Mouse (Mus musculus): Measurements from ENCODE around the gene Galnt6. TPM values are rescaled to one million over a fixed set of nuclear protein-coding genes. Genes with fewer than 3 reads are reported as not detected.

Galnt6 gene
- polyA plus RNA-seq, 1 experiment: 0.22 TPM

DNA sequence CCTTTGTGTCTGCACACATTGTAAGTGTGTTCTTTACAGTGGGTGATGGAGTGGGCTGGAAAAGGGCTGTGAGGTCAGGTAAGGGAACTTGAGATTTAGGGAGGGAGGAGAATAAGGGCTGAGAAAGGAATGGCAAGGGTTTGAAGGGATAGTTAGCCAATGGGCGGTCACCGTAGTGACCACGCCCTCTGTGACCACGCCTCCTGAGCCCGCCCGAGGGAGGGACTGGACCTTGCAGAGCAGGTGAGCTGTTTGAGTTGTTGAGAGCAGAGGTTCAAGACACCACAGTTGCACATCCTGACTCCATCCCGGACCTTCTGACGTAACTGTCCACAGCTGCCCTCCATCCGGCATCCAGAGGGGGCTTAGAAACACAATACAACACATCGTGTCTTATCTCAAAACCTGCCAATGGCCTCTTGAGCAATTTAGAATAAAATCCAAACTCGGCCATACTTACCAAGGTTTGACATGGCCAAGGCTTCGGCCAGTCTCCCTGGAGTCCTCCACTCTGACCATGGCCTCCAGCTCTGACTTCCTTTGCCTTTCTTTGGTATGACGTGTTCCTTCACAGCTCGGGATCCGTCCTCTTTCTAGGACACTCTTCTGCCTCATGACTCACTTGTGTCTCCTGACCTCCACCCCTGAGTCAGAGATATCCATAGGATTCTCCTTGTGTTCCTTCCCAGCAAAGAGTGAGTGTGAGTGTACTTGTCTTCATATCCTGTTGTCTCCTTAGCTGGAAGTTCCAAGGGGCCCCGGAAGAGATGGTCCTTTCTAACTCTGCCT lies 35.2 kb upstream of the Galnt6 start:
- DNase-seq (ENCODE audit: low read depth): no peak

DNA sequence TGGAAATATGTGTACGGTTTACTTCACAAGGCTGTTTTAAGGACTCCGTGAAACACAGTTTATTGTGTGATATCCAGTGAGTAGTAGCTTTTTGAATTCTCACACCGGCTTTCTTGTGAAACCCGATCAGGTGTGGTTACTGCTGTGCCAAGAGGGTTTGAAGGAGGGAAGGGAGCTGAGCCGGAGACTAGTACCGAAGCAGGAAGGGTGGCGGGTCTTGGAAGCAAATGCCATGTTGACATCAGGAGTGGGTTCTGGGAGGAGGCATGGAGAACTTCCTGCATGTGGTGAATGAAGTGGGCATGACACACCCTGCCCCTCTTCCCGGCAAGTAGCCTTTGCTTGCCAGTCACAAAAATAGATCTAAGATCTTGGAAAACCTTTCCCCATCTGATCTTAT lies 33.5 kb upstream of the Galnt6 start:
- TF ChIP-seq POLR2A (IDR thresholded peaks at IDR 0.05; ENCODE audit: borderline replicate concordance, extremely low read depth, insufficient read depth, insufficient read length, poor library complexity, severe bottlenecking): no peak
- no peak for TF ChIP-seq CTCF (IDR thresholded peaks at IDR 0.05; ENCODE audit: borderline replicate concordance, extremely low read depth, insufficient read depth, insufficient read length)
- DNase-seq (ENCODE audit: low read depth): peak; percentile 20

More for the DNA sequence above, 35.2 kb upstream of the Galnt6 start:
- no peak for TF ChIP-seq CTCF (IDR thresholded peaks at IDR 0.05; ENCODE audit: borderline replicate concordance, extremely low read depth, insufficient read depth, insufficient read length)
- no peak for TF ChIP-seq POLR2A (IDR thresholded peaks at IDR 0.05; ENCODE audit: borderline replicate concordance, extremely low read depth, insufficient read depth, insufficient read length, poor library complexity, severe bottlenecking)

DNA sequence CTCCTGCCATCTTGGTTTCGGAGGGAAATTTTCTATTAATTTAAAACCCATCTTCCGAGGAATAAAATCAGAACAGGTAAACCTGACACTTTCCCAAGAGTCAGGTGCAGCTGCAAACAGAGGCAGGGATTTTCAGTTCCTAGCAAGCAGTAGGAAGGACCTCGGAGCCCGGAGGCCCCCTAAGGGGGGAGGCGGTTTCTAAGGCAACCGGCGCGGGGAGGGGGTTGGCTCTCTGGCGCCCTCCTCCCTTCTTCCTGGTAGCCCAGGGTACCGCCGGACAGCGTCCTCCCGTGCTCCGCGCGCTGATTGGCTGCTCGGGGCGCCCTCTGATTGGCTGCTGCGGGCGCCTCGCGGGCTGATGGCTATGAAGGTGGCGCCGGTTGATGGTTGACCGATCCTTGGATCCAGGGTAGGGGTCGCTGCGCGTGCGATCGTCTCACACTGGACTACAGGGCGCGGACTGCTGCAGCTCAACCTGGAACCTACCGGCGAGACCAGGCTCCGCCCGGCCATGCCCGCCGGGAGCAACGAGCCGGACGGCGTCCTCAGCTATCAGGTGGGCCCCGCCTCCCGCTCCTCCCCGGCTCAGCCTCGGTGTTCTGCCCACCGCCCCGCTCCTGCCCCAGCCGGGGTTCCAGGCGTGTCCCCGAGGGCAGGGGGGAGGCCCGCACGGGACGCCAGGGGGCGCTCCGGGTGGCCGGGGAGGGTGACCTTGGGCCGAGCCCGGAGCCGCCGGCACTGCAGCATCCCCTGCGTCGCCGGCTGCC lies 32.4 kb upstream of the Galnt6 start, which contains the start of gene Slc4a8:
Slc4a8 (plus strand) TSS at position 329 of the 767 bp plus-strand sequence.
- peak; percentile 98 for DNase-seq (ENCODE audit: low read depth)
- TF ChIP-seq POLR2A (IDR thresholded peaks at IDR 0.05; ENCODE audit: borderline replicate concordance, extremely low read depth, insufficient read depth, insufficient read length, poor library complexity, severe bottlenecking) (peak; percentile 47; the same call in 1 of the 2 replicates), CTCF (IDR thresholded peaks at IDR 0.05; ENCODE audit: borderline replicate concordance, extremely low read depth, insufficient read depth, insufficient read length) (peak; percentile 81)

DNA sequence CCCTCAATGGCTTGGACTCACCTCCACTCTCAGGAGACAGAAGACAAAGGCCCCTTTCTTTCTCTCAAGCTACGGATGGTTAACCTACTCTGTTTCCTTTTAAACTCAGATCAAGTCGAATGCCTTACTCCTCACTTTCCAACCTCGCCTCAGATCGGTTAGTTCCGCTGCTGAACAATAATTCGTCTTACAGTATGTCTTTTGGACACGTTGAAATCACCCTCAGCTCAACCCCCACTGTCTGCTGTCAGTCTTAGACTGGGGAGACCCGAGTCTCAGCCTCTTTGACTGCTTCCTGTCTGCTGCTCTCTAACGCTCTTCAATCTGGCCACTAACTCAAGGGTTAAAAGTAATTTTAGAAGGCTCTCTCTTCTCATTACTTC lies 31.9 kb upstream of the Galnt6 start:
- DNase-seq (ENCODE audit: low read depth): no peak
- TF ChIP-seq POLR2A (IDR thresholded peaks at IDR 0.05; ENCODE audit: borderline replicate concordance, extremely low read depth, insufficient read depth, insufficient read length, poor library complexity, severe bottlenecking) (no peak), CTCF (IDR thresholded peaks at IDR 0.05; ENCODE audit: borderline replicate concordance, extremely low read depth, insufficient read depth, insufficient read length) (no peak)

DNA sequence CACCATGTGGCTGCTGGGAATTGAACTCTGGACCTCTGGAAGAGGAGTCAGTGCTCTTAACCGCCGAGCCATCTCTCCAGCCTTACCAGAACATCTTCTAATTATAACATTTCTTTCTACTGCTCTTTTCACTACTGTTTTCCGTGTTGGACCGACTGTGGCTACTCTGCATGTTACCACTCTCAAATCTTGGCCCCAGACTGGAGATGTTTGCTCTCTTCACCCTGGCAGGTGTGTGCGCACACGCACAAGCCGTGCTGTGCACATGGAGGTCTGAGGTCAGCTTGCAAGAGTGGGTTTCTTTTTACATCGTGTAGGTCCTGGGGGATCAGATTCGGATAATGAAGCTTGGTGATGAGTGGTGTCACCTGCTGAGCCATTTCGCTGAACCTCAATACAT lies 30.1 kb upstream of the Galnt6 start:
- no peak for DNase-seq (ENCODE audit: low read depth)
- TF ChIP-seq CTCF (IDR thresholded peaks at IDR 0.05; ENCODE audit: borderline replicate concordance, extremely low read depth, insufficient read depth, insufficient read length): no peak
- TF ChIP-seq POLR2A (IDR thresholded peaks at IDR 0.05; ENCODE audit: borderline replicate concordance, extremely low read depth, insufficient read depth, insufficient read length, poor library complexity, severe bottlenecking): no peak

DNA sequence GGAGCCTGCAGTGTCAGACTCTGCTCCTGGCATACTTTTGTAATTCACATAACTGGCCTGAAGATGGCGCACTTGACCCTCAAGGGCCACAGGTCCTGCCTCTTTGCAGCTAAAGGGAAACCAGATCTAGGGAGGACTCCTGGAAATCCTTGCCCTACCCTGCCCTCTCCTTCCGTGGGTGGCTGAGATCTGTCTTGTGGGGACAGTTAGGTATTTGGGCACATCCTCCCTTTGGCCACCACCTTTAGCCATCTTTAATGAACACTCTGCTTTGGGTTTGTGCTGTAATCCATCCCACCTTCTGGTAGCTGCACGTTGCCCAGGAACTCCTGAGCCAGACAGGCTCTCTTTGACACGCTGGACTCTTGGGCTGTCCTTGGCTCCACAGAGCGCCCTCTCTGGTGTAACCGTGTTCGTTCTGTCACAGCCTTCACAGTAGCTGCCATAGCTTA lies 28.4 kb upstream of the Galnt6 start:
- peak; percentile 78 for DNase-seq (ENCODE audit: low read depth)
- TF ChIP-seq POLR2A (IDR thresholded peaks at IDR 0.05; ENCODE audit: borderline replicate concordance, extremely low read depth, insufficient read depth, insufficient read length, poor library complexity, severe bottlenecking): no peak
- TF ChIP-seq CTCF (IDR thresholded peaks at IDR 0.05; ENCODE audit: borderline replicate concordance, extremely low read depth, insufficient read depth, insufficient read length): peak; percentile 85

DNA sequence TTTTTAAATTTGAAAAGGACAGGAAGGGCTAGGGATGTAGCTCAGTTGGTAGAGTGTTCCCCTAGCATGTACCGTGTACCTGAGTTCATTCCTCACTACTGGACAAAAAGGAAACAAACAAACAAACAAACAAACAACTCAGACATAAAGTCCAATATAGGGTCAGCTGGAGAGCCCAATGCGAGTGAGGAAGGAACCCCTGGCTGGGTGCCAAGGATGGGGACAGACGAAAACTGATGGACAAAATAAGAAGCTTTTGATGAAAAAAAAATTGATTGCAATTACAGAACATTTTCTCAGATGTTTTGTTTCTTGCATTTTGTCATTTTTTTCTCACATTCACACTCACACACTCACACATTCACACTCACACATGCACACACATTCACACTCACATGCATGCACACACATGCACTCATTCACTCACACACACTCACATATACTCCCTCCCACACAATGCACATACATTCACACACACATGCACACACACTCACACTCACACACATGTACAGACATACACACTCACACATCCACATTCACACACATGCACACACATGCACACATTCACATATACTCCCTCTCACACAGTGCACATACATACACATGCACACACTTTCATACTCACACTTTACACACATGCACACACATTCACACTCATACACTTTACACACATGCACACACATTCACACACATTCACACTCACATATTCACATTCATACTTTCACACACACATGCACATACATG lies 26.9 kb upstream of the Galnt6 start:
- TF ChIP-seq CTCF (IDR thresholded peaks at IDR 0.05; ENCODE audit: borderline replicate concordance, extremely low read depth, insufficient read depth, insufficient read length): no peak
- TF ChIP-seq POLR2A (IDR thresholded peaks at IDR 0.05; ENCODE audit: borderline replicate concordance, extremely low read depth, insufficient read depth, insufficient read length, poor library complexity, severe bottlenecking): no peak
- no peak for DNase-seq (ENCODE audit: low read depth)

DNA sequence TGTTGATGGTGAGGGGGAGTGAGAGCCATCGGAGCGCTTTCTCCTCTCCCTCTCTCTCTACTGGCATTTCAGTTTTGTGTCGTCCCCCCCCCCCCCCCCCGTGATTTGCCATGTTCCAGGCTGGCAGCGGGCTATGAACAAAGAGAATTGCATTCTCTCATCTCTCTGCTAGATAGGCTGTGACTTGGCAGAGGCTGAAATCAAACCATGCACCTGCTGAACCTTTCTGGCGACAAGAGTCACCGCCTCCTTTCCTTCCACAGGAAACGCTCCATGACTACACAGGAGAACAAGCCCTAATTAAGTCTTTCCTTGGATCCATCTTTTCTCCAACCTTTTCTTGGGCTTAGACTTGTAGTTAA lies 26.3 kb upstream of the Galnt6 start:
- TF ChIP-seq POLR2A (IDR thresholded peaks at IDR 0.05; ENCODE audit: borderline replicate concordance, extremely low read depth, insufficient read depth, insufficient read length, poor library complexity, severe bottlenecking) (no peak), CTCF (IDR thresholded peaks at IDR 0.05; ENCODE audit: borderline replicate concordance, extremely low read depth, insufficient read depth, insufficient read length) (no peak)
- peak; percentile 54 for DNase-seq (ENCODE audit: low read depth)

DNA sequence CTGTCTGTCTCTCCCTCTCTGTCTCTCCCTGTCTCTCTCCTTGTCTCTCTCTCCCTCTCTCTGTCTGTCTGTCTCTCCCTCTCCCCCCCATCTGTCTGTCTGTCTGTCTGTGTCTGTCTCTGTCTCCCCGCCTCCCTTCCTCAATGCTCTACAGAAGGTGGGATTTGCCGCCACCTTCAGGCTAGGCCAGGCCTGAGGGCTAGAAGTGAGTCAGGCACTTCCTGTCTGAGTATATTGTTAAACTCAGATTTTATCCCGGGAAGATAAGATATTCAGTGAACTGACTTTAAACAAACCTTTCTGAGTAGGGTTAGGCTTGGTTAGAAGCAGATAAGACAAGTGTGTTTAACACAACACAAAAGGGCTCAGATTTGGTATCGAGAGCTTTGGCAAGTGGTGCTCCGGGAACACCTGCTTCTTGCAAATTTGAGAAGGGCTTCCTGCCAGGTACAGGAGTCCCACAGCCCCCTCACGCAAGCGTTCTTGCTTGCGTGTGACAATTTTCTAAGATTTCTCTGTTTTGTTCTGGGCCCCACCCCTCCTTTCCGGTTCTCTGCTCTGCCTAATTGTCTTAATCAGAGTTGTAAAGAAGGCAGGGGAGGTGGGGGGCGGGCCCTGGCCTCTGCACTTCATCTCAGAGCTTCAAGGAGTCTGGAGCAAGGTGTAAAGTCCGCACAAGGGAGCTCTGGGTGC lies 25.8 kb upstream of the Galnt6 start:
- peak; percentile 64 for DNase-seq (ENCODE audit: low read depth)
- TF ChIP-seq POLR2A (IDR thresholded peaks at IDR 0.05; ENCODE audit: borderline replicate concordance, extremely low read depth, insufficient read depth, insufficient read length, poor library complexity, severe bottlenecking) (no peak), CTCF (IDR thresholded peaks at IDR 0.05; ENCODE audit: borderline replicate concordance, extremely low read depth, insufficient read depth, insufficient read length) (peak; percentile 43; the same call in 1 of the 2 replicates)

DNA sequence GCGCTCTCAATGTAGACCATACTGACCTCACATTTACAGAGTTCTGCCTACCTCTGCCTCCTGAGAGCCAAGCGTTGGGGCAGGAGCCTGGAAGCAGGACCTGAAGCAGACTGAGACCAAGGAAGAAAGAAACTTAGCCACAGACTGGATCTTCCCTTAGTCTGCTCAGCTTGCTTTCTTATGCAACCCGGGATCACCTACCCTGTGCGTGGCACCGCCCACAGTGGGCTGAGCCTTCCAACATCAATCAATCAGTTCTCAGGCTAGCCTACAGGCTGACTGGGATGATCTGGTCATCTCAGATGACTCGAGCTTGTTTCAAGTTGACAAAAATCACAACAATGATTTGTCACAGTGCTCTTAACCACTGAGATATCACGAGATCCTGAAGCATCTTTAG lies 24.9 kb upstream of the Galnt6 start:
- TF ChIP-seq CTCF (IDR thresholded peaks at IDR 0.05; ENCODE audit: borderline replicate concordance, extremely low read depth, insufficient read depth, insufficient read length): no peak
- no peak for TF ChIP-seq POLR2A (IDR thresholded peaks at IDR 0.05; ENCODE audit: borderline replicate concordance, extremely low read depth, insufficient read depth, insufficient read length, poor library complexity, severe bottlenecking)
- DNase-seq (ENCODE audit: low read depth): no peak
